8 mouse cellular contexts compared by ENCODE assay signal in the genomic region with DNA sequence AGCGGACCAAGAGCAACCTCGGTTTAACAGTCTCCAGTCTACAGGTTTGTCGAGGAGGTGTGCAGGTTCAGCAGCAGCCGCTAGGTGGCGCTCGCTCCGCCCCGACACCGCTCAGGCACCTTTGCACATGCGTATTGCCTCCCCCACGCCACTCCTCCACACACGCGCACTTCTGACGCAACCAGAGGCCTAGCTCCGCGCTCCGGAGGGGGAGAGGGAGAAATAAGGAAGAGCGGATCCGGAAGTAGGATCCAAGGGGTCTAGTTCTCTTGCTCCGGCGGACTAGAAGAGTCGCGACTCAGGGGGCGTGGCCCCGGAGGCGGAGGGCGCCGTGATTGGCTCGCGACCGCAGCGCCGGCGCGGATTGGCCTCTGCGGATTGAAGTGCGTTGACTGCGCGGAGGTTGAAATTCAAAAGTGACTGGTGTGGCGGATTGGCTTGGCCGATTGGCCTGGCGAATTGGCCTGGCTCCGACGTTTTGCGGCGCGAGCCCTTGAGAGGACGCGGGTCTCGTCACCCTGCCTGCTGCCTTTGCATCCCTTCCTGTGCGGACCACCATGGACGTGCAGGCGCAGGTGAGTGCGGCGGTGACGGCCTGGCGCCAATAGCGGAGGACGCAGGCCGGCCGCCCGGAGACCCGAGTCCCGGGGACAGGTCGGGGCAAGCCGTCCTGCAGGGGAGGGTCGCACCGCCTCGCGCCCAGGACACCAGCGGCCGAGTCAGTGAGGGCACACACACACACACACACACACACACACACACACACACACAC. TPM values are rescaled to one million over a fixed set of nuclear protein-coding genes. Genes with fewer than 3 reads are reported as not detected.
DNase-seq lines count a peak whose midpoint lies in the region; ATAC-seq and TF ChIP-seq lines count a peak whose summit lies in the region.

Kifc5b (plus strand) TSS at position 381 of the 772 bp plus-strand sequence.

- peak within 1 kb of the TSS; percentile 66 for H3K4me2 ChIP-seq in heart, embryonic 11.5 days
- peak within 1 kb of the TSS; percentile 62 for H3K4me2 ChIP-seq in kidney, embryonic 16.5 days (replicated peaks; ENCODE audit: low read depth, low read length)
- H3K4me2 ChIP-seq in myocyte (ENCODE audit: low read depth): peak within 1 kb of the TSS; percentile 85

- no peak for TF ChIP-seq POLR2A in brain, embryonic 14.5 days (IDR thresholded peaks at IDR 0.05; ENCODE audit: borderline replicate concordance, extremely low read depth, insufficient read depth, insufficient read length, poor library complexity, severe bottlenecking)
- TF ChIP-seq POLR2A in liver, adult 2 months (IDR thresholded peaks at IDR 0.05; ENCODE audit: extremely low read depth, insufficient read depth, low read length): no peak
- peak; percentile 78 for TF ChIP-seq POLR2A in myocyte (IDR thresholded peaks at IDR 0.05; ENCODE audit: insufficient read length, low read depth)

- H3K4me3 ChIP-seq in C2C12 (ENCODE audit: insufficient read depth, poor library complexity, severe bottlenecking) (peak within 1 kb of the TSS; percentile 65), myocyte (peak within 1 kb of the TSS; percentile 52)
- peak within 1 kb of the TSS; percentile 76 for H3K4me3 ChIP-seq in erythroblast, embryonic 14.5 days (replicated peaks)
- H3K4me3 ChIP-seq in heart, embryonic 11.5 days (ENCODE audit: low read depth, low read length): peak within 1 kb of the TSS; percentile 54
- peak within 1 kb of the TSS; percentile 72 for H3K4me3 ChIP-seq in kidney, embryonic 16.5 days (ENCODE audit: low read length)
- peak within 1 kb of the TSS; percentile 80 for H3K4me3 ChIP-seq in liver, adult 2 months (ENCODE audit: insufficient read depth, low read depth, low read length)

- H3K4me1 ChIP-seq in erythroblast, embryonic 14.5 days (ENCODE audit: control insufficient read depth): peaks cover 34% of the 10 kb centered on the region
- peaks cover 4% of the 10 kb centered on the region; the same call in 1 of the 2 replicates for H3K4me1 ChIP-seq in heart, embryonic 11.5 days (ENCODE audit: control insufficient read depth, insufficient read depth, low read length)
- H3K4me1 ChIP-seq in kidney, embryonic 16.5 days (ENCODE audit: insufficient read depth, low read length): peaks cover 10% of the 10 kb centered on the region
- H3K4me1 ChIP-seq in liver, adult 2 months (ENCODE audit: control insufficient read depth, insufficient read depth, low read length): peaks cover 3% of the 10 kb centered on the region; the same call in 1 of the 2 replicates

- peak within 1 kb of the TSS; percentile 71 for H3K27ac ChIP-seq in heart, embryonic 11.5 days (ENCODE audit: low read depth, low read length)
- H3K27ac ChIP-seq in kidney, embryonic 16.5 days (ENCODE audit: low read length): peak within 1 kb of the TSS; percentile 72
- H3K27ac ChIP-seq in liver, adult 2 months (replicated peaks; ENCODE audit: insufficient read depth, low read depth, low read length): no peak within 1 kb of the TSS

- H3K36me3 ChIP-seq in C2C12 (ENCODE audit: control insufficient read depth, insufficient read depth) (peaks cover 14% of the 10 kb centered on the region), myocyte (ENCODE audit: control insufficient read depth, insufficient read depth) (no peaks in the 10 kb centered on the region)
- H3K36me3 ChIP-seq in erythroblast, embryonic 14.5 days (ENCODE audit: control insufficient read depth): peaks cover 37% of the 10 kb centered on the region
- H3K36me3 ChIP-seq in heart, embryonic 11.5 days (ENCODE audit: control insufficient read depth, insufficient read depth, low read length): peaks cover 3% of the 10 kb centered on the region; the same call in 1 of the 2 replicates
- 0 out of 2 replicates have a peak, but pooled peaks cover 7% of the 10 kb centered on the region for H3K36me3 ChIP-seq in kidney, embryonic 16.5 days (ENCODE audit: insufficient read depth, low read length)
- H3K36me3 ChIP-seq in liver, adult 2 months (ENCODE audit: control insufficient read depth, insufficient read depth, low read length): no peaks in the 10 kb centered on the region
- H3K36me3 ChIP-seq in splenic B cell, adult 2 months (ENCODE audit: control insufficient read depth, insufficient read depth, low read length, poor library complexity, severe bottlenecking): no peaks in the 10 kb centered on the region

- under 1% methylated on average over 71 of the region's 72 CpGs for WGBS in heart, embryonic 11.5 days (ENCODE audit: insufficient replicate concordance)
- WGBS in kidney, embryonic 16.5 days: under 1% methylated on average over 70 of the region's 72 CpGs
- WGBS in liver, adult 2 months: under 1% methylated on average over 72 of the region's 72 CpGs

- peaks cover 44% of the 10 kb centered on the region for H3K79me2 ChIP-seq in C2C12 (ENCODE audit: control insufficient read depth, insufficient read depth)
- no peaks in the 10 kb centered on the region for H3K79me2 ChIP-seq in liver, adult 2 months (ENCODE audit: control insufficient read depth, insufficient read depth, low read length)
- peaks cover 30% of the 10 kb centered on the region for H3K79me2 ChIP-seq in myocyte (ENCODE audit: control insufficient read depth, insufficient read depth)

- peak; percentile 100 for DNase-seq in brain, embryonic 14.5 days (ENCODE audit: low read depth)
- DNase-seq in liver, adult 2 months (ENCODE audit: extremely low read depth, low read depth, low spot score): peak; percentile 95
- peak; percentile 99 for DNase-seq in splenic B cell, adult 2 months (ENCODE audit: low read depth, low spot score)

- peak; percentile 94 for ATAC-seq in heart, embryonic 11.5 days (replicated peaks; ENCODE audit: insufficient number of reproducible peaks, low FRiP score, low TSS enrichment)
- peak; percentile 99 for ATAC-seq in kidney, embryonic 16.5 days (ENCODE audit: low FRiP score, low TSS enrichment)

- no peaks in the 10 kb centered on the region for H3K9me3 ChIP-seq in erythroblast, embryonic 14.5 days (ENCODE audit: control insufficient read depth, low read length)
- no peaks in the 10 kb centered on the region for H3K9me3 ChIP-seq in heart, embryonic 11.5 days (replicated peaks; ENCODE audit: control insufficient read depth, low read length)
- H3K9me3 ChIP-seq in kidney, embryonic 16.5 days (ENCODE audit: low read length): no peaks in the 10 kb centered on the region

- peaks cover 22% of the 10 kb centered on the region for H3K79me3 ChIP-seq in C2C12 (ENCODE audit: low read depth)

- TF ChIP-seq CTCF in C2C12 (IDR thresholded peaks at IDR 0.05; ENCODE audit: control insufficient read depth, insufficient read depth, insufficient read length): peak; percentile 99
- TF ChIP-seq CTCF in brain, embryonic 14.5 days (IDR thresholded peaks at IDR 0.05; ENCODE audit: borderline replicate concordance, extremely low read depth, insufficient read depth, insufficient read length): peak; percentile 100
- TF ChIP-seq CTCF in liver, adult 2 months (IDR thresholded peaks at IDR 0.05; ENCODE audit: low read depth, low read length): peak; percentile 98

- peak within 1 kb of the TSS; percentile 80 for H3K9ac ChIP-seq in heart, embryonic 11.5 days (ENCODE audit: low read depth, low read length)
- peak within 1 kb of the TSS; percentile 77 for H3K9ac ChIP-seq in kidney, embryonic 16.5 days (replicated peaks; ENCODE audit: low read length)
- peak within 1 kb of the TSS; percentile 78 for H3K9ac ChIP-seq in liver, adult 2 months (ENCODE audit: low read depth, low read length)

- H3K27me3 ChIP-seq in C2C12 (ENCODE audit: control insufficient read depth, insufficient read depth, insufficient read length) (no peaks in the 10 kb centered on the region), myocyte (ENCODE audit: control insufficient read depth, insufficient read depth, insufficient read length) (no peaks in the 10 kb centered on the region)
- no peaks in the 10 kb centered on the region for H3K27me3 ChIP-seq in erythroblast, embryonic 14.5 days (ENCODE audit: control insufficient read depth)
- H3K27me3 ChIP-seq in heart, embryonic 11.5 days (ENCODE audit: control insufficient read depth, insufficient read depth, low read length): no peaks in the 10 kb centered on the region
- H3K27me3 ChIP-seq in kidney, embryonic 16.5 days (ENCODE audit: insufficient read depth, low read length): no peaks in the 10 kb centered on the region
- no peaks in the 10 kb centered on the region for H3K27me3 ChIP-seq in liver, adult 2 months (ENCODE audit: control insufficient read depth, insufficient read depth, low read length)
- no peaks in the 10 kb centered on the region for H3K27me3 ChIP-seq in splenic B cell, adult 2 months (ENCODE audit: control insufficient read depth, insufficient read depth, low read length, poor library complexity, severe bottlenecking)

- H3ac ChIP-seq in C2C12 (ENCODE audit: control insufficient read depth, insufficient read length, low read depth): peak within 1 kb of the TSS; percentile 93
- peak within 1 kb of the TSS; percentile 28 for H3ac ChIP-seq in myocyte (ENCODE audit: control insufficient read depth, insufficient read length)

TF ChIP-seq in C2C12, 6 proteins besides CTCF, POLR2A, EP300 and RAD21:
- TF ChIP-seq CEBPB (IDR thresholded peaks at IDR 0.05; ENCODE audit: low read depth): peak; percentile 87
- TF ChIP-seq FOSL1 (IDR thresholded peaks at IDR 0.05; ENCODE audit: insufficient read depth, low read length, poor library complexity, severe bottlenecking): no peak
- no peak for TF ChIP-seq MYOG (IDR thresholded peaks at IDR 0.05; ENCODE audit: control insufficient read depth, extremely low read depth, insufficient read length)
- TF ChIP-seq MYOD1 (IDR thresholded peaks at IDR 0.05; ENCODE audit: control insufficient read depth, insufficient read length, low read depth): no peak
- no peak for TF ChIP-seq USF1 (IDR thresholded peaks at IDR 0.05; ENCODE audit: low read depth)
- peak; percentile 87 for TF ChIP-seq MAX (IDR thresholded peaks at IDR 0.05)

TF ChIP-seq in myocyte, 11 proteins besides CTCF, POLR2A, EP300 and RAD21 (continues in another document):
- TF ChIP-seq USF1 (IDR thresholded peaks at IDR 0.05; ENCODE audit: low read depth): no peak
- TF ChIP-seq REST (IDR thresholded peaks at IDR 0.05; ENCODE audit: insufficient read depth, insufficient read length): no peak
- TF ChIP-seq MAX (IDR thresholded peaks at IDR 0.05; ENCODE audit: low read depth): peak; percentile 93
- peak; percentile 72 for TF ChIP-seq POLR2AphosphoS2 (IDR thresholded peaks at IDR 0.05; ENCODE audit: insufficient read length, low read depth)
- peak; percentile 93 for TF ChIP-seq CEBPB (IDR thresholded peaks at IDR 0.05; ENCODE audit: insufficient read depth, poor library complexity, severe bottlenecking)
- TF ChIP-seq MYOD1 (IDR thresholded peaks at IDR 0.05; ENCODE audit: control insufficient read depth in 1 of 3, insufficient read length in 2 of 3, low read depth in 2 of 3): peak in 2 of 3 experiments; percentile 19 to 25

RNA-seq across cellular contexts. Expression of gene Kifc5b, which starts in this region (rescaled TPM):
- polyA plus RNA-seq in C2C12 (2012; fragmentation: generic; extraction: Trizol) (30.9 TPM), myocyte (2012; fragmentation: generic; extraction: Trizol) (15.4 TPM)
- 9.9 and 15.7 TPM in 2 replicates for polyA plus RNA-seq in brain, embryonic 14.5 days (2012; rRNA removed)
- 8.1 and 9.2 TPM in 2 replicates for polyA plus RNA-seq in erythroblast, embryonic 14.5 days (2012)
- polyA plus RNA-seq in heart, embryonic 11.5 days (2014; fragmentation: Nextera tagmentation; extraction: Ambion mirVana): 6.3 and 6.9 TPM in 2 replicates
- 8.2 and 10.8 TPM in 2 replicates for polyA plus RNA-seq in kidney, embryonic 16.5 days (2015; fragmentation: Nextera tagmentation; extraction: Ambion mirVana)
- 0.47 and 0.55 TPM in 2 replicates for total RNA-seq in liver, adult 2 months (2014; rRNA removed)
- polyA plus RNA-seq in liver, adult 2 months (2012; rRNA removed): 0.45 and 0.50 TPM in 2 replicates

Comparison
In these comparisons a context has a peak if more than half of its experiments do, and no peak if none do; other contexts are left out.
1. Peak in DNase-seq, H3K4me3 ChIP-seq and H3K9ac ChIP-seq in liver, adult 2 months; RNA of the gene not detected or under 1 TPM.